Mouse (Mus musculus): ENCODE measurements around the gene Atg4d.
"Not testable (repeated sequence)": the region's sequence is repeated elsewhere in the genome, so short reads cannot be mapped to it uniquely, and the experiment has no call there.

The Atg4d gene

GRCm38 (mm10) chr9:21241343-21241742, 23.8 kb upstream of the Atg4d start:
- DNase-seq (ENCODE audit: low spot score in 2 of 2), result peak; percentile 76 to 86

DNA sequence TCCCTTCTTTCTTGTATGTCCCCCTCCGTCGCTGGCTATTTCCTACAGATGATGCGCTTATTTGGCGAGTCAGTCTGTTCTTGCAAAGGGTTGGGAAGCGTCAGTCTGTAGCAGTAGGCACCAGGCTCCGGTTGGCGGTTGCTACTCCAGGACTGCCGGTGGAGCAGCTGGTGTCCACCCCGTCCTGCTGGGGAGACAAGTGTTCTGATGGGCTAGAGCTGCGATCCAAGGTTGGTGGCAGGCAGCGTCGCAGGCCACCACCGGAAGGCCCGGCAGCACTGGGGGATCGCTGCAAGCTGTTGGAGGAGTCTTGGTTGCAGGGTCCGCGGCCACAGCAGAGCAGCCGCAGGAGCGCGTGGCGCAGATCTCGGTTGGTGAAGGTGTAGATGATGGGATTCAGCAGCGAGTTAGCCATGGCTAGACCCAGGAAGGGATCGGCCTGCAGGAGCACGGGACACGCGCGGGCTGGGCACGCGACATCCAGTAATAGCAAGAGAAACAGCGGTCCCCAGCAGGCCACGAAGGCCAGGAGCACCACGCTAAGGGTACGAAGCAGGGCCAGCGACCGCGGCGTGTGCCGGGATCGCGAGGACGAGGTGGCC, 21.2 kb upstream of the Atg4d start:
- no peak for DNase-seq (ENCODE audit: low spot score in 2 of 2)

DNA sequence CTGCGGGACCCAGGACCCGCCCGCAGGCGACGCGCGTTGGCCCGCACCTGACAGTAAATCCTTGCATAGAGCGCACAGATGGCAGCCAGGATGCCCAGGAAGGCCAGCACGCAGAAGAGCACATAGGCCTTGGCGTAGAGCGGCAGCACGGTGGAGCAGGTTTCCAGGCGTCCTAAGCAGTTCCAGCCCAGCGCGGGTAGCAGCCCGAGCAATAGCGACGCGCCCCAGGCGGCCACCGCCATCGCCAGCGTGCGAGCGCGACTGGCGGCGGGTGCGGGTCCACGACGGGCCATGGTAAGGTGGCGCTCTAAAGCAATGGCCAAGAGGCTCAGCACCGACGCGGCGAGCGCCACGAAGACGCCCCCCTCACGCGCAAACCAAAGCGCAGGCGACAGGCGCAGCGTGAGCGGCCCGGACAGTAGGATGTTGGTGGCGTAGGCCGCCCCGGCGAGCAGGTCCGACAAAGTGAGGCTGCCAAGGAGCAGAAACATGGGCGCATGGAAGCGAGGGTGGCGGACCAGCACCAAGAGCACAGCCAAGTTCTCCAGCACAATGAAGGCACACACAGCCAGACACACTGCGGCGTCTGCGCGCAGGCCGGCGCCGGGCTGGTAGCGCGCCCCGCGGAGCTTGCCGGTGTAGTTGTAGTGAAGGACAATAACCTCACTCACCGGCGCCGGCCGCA, 20.5 kb upstream of the Atg4d start:
- DNase-seq (ENCODE audit: low spot score in 2 of 2), result no peak

DNA sequence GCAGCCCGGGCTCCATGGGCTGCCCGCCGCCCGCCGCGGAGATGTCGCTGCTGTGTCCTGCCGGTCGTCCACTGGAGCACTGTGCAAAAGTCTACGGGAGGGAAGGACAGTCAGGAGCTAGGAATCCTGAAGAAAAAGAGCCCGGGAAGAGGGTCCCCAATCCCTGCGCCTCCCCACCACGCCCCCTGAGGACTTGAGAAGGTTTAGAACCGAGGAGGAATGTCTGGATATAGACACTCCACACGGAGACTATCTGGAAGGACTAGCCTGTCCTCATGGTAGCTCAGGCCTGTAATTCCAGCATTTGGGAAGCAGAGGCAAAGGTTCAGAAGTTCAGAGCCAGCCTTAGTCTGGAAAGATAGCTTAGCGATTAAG, 20.0 kb upstream of the Atg4d start:
- DNase-seq (ENCODE audit: low spot score in 2 of 2), result no peak

GRCm38 (mm10) chr9:21246342-21246741, 18.8 kb upstream of the Atg4d start:
- DNase-seq (ENCODE audit: low spot score in 2 of 2), result no peak

DNA sequence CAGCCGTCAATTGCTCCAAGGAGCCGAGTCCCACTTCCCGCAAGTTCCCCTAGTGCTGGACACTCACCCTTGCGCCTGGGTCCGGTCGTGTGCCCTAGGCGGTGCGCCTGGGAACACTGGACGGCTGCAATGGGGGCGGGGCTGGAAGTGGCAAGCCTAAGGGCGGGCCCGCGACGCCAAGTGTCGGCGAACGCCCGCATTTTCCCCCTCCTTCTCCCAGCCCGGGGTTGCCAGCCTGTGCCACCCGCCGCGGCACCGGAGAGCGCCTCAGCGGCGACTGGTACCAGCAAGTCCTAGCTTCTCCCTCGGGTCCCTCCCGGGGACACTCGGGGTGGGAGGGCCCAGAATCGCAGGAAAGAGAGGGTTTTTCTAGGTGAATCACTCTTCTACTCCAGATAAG, 16.8 kb upstream of the Atg4d start, which contains the start of gene S1pr5:
TSS of gene S1pr5 (minus strand) at position 118 of the 400 bp plus-strand sequence.
- no peak for DNase-seq (ENCODE audit: low spot score in 2 of 2)

DNA sequence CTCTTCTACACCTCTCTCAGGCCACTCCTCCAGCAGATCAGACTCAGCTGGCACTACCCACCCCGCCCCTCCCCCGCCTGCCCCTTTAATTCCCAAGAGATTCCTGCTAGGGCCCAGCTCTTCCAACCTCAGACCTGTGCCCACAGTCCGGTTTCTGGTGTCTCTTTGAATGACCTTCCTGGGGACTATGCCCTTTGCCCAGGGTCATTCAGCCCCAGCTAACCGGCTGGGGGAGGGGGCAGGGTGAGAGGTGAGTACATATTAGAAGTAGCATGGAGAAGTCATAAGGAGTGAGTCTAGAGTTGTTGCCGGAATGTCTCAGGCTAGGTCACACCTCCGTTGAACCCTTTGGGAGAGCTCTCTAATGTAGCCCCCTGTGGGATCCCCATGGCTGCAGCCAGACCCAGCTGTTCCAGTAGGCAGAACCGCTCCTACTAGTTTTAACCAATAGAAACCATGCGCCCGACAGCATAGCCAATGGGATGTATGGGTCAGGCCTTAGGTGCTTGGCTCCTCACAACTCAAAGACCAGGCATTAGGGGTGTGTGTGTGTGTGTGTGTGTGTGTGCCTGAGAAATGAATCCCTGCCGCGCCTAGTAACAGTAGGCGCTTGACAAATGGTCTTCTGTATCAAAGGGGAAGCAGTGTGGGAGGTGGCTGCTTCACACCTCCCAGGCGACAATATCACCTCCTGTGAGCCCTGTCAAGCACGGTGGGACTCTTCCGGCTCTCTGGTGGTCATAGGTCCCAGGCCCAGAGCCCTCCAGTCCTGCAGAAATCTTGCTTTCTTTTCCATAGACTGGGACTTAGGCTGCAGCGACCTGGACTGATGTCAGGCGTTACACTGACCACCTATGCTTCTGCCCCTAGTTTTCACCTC, 15.2 kb upstream of the Atg4d start:
- DNase-seq (ENCODE audit: low spot score in 2 of 2), result no peak

DNA sequence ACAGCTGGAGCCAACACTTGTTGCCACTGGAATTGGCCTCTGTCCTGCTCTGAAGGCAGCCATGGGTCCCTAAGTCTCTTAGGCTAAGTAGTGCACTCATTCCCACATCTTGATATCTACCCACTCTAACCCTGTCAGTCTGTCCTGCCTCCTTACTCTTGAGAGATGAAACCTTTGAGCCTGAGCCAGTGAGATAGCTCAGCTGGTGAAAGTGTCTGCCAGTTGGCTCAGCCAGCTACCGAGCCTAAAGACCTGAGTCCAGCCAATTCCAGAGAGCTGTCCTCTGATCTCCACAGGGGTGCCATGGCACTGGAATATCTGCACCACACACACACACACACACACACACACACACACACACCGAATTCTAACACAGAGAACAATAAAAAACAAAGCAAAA, 14.6 kb upstream of the Atg4d start:
- no peak for DNase-seq (ENCODE audit: low spot score in 2 of 2)

DNA sequence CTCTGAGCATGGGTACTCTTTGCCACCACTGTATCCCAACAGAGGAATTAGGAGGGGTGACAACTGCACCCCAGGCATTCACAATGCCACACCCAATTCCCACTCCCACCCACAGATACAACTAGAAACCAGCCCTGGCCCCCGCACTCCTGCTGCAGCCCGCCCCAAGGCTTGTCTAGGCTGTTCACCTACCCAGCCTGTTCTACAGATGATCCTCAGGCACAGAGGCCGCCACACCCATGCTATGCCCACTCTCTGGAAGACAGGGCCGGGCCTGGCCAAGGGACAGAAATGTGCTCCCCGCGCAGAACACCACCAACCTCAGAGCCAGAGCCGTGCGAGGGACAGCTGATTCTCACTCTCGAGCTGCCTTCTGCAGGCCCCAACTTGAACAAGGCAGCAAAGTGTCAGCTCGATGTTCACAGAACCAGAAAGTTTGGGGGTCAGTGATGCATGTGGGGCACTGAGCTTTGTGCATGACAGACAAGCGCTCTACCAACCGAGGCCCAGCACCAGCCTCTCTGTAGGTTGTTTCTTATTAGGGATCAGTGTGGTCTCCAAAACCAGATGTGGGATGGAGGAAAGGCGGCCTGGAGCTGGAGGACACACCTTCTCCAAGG, 13.9 kb upstream of the Atg4d start:
- DNase-seq (ENCODE audit: low spot score in 2 of 2), result no peak

DNA sequence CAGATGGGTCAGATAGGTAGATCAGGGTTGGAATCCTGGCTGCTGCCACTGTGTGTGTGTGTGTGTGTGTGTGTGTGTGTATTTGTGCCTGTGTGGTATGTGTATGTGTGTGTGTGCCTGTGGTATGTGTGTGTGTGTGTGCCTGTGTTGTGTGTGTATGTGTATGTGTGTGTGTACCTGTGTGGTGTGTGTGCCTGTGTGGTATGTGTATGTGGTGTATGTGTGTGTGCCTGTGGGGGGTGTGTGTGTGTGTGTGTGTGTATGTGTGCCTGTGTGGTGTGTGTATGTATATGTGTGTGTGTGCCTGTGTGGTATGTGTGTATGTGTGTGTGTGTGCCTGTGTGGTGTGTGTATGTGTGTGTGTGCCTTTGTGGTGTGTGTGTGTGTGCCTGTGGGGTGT, 10.4 kb upstream of the Atg4d start:
- no peak for DNase-seq (ENCODE audit: low spot score in 2 of 2)

- not testable (repeated sequence) for DNase-seq (ENCODE audit: low spot score in 2 of 2)
Observed at GRCm38 (mm10) chr9:21256349-21256748, 8.7 kb upstream of the Atg4d start.

DNA sequence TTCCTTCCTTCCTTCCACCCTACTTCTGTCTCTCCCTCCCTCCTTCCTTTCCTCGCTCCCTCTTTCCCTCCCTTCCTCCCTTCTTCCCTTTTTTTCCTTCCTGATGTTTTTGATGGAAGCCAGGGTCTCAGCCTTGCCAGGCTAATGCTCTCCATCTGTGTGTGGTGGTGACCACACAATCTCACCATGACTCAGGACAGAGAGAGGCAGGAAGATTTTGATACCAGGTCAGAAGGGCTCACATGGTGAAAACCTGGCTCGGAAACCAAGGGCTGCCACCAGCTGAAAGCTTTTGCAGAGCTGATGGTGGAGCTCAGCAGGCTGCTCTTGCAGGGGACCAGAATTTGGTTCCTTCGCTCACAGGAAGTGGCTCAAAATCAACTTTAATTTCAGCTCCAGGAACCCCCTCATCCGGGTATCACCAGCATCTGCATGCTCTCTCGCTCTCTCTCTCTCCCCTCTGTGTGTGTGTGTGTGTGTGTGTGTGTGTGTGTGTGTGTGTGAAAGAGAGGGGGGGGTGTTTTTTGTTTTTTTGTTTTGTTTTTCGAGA, 4.5 kb upstream of the Atg4d start:
- no peak for DNase-seq (ENCODE audit: low spot score in 2 of 2)

- DNase-seq (ENCODE audit: low spot score in 2 of 2), result no peak
Observed at GRCm38 (mm10) chr9:21261831-21262230, 3.3 kb upstream of the Atg4d start.

- DNase-seq (ENCODE audit: low spot score in 2 of 2), result no peak
Observed at GRCm38 (mm10) chr9:21264272-21264999, 657 bp upstream of the Atg4d start.

DNA sequence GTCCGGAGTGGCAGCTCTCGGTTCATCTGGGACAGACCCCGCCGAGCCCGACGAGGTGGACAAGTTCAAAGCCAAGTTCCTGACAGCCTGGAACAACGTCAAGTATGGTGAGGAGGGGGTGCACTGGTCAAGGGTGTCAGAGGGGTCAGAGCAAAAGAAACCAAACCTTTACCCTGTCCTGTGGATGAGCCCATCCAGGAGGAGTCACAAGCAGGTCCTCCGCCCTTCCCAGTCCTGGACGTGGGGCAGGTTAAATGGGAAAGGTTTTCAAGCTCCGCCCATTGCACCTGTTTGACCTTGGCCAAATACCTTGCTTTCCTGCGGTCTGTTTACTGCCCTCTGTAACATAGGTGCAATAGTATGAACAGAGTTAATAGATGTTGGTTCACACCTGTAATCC, 518 bp downstream of the Atg4d start:
- DNase-seq (ENCODE audit: low spot score in 2 of 2), result no peak

GRCm38 (mm10) chr9:21266889-21267288, 1.8 kb downstream of the Atg4d start:
- no peak for DNase-seq (ENCODE audit: low spot score in 2 of 2)

GRCm38 (mm10) chr9:21268305-21268704, 3.2 kb downstream of the Atg4d start:
- no peak for DNase-seq (ENCODE audit: low spot score in 2 of 2)

DNA sequence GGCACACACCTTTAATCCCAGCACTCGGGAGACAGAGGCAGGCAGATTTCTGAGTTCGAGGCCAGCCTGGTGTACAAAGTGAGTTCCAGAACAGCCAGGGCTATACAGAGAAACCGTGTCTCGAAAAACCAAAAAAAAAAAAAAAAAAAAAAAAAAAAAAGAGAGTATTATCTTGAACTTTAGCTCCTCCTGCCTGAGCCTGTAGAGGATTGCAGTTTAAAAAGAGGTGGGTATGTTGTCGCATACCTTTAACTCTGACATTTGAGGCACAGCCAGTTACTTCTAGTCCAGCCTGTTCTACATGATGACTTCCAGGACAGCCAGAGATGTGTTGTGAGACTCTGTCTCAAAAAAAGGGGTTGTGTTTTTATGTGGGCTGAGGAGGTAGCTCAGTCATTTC, 4.5 kb downstream of the Atg4d start:
- not testable (repeated sequence) for DNase-seq (ENCODE audit: low spot score in 2 of 2)

- DNase-seq (ENCODE audit: low spot score in 2 of 2), result no peak
Observed at GRCm38 (mm10) chr9:21272391-21272790, 7.3 kb downstream of the Atg4d start.

GRCm38 (mm10) chr9:21273094-21273493, 8.0 kb downstream of the Atg4d start:
- DNase-seq (ENCODE audit: low spot score in 2 of 2), result no peak

GRCm38 (mm10) chr9:21273520-21274228, 8.6 kb downstream of the Atg4d start:
- no peak for DNase-seq (ENCODE audit: low spot score in 2 of 2)

Data from spleen, postnatal 14 days (tissue).